Mouse (Mus musculus): ENCODE data around the gene Sval1.

The Sval1 gene

GRCm38 (mm10) chr6:41951330-41951729, at the start of gene Sval1:
Gene Sval1 (plus strand): TSS chr6:41951630.
- DNase-seq, result no peak

DNA sequence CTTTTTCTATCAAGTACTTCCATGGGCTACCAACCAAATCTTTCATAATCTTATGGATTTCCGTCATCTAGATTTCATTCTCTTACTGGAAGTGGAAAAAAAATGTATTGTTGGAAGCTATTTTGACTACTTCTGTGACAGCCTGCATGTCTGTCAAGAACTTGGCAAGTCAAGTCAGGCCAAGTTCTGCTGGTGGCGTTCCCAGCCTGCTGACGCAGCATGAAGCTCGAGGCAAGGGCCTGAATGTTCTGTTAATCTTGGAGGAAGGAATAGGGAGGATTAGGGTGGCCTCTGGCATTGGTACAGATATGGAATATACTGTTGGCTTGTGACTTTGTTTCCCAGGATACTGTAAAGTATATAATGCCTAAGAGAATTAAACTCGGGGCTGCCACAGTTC, 39.8 kb upstream of the Sval1 start:
- no peak for DNase-seq

DNA sequence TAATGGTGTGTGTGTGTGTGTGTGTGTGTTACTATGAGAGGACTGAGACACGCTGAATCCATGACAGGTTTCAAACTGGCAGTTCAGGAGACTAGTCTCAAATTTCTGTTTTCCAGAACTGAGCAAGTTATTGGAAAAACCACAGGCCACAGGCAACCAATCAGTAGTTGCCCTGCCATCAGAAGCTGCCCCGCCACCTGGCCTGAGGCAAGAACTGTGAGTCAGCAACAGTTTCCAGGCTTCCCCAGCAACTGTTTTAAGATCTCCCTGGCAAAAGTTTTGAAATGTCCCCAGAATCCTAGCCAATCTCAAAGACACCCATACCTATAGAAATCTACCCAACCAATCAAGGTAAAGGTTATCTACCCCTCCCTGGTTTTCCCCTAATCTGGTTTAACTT, 36.5 kb upstream of the Sval1 start:
- no peak for DNase-seq

GRCm38 (mm10) chr6:41967840-41968239, 16.4 kb downstream of the Sval1 start, which contains the start of gene Sval3:
Gene Sval3 (plus strand): TSS chr6:41968140.
- no peak for DNase-seq
